Mouse (Mus musculus): Measurements from ENCODE around the gene Wscd1.
"Not testable (repeated sequence)": the region's sequence is repeated elsewhere in the genome, so short reads cannot be mapped to it uniquely, and the experiment has no call there.

Gene Wscd1

GRCm38 (mm10) chr11:71821526-71821925, 71.8 kb downstream of the Wscd1 start:
- DNase-seq (ENCODE audit: low read depth in 1 of 2, low spot score in 2 of 2) = not testable (repeated sequence)

- no peak for DNase-seq (ENCODE audit: low read depth in 1 of 2, low spot score in 2 of 2)
Observed at GRCm38 (mm10) chr11:71822031-71822430, 72.3 kb downstream of the Wscd1 start.

- no peak for DNase-seq (ENCODE audit: low read depth in 1 of 2, low spot score in 2 of 2)
Observed at GRCm38 (mm10) chr11:71824971-71825370, 75.3 kb downstream of the Wscd1 start.

Measured in monocyte, adult 2 months (primary cell).